Mouse (Mus musculus) forebrain, postnatal 0 days (tissue): ENCODE data around the gene Gm10842. TPM values are rescaled to one million over a fixed set of nuclear protein-coding genes. Genes with fewer than 3 reads are reported as not detected.
"Not testable (repeated sequence)": the region's sequence is repeated elsewhere in the genome, so short reads cannot be mapped to it uniquely, and the experiment has no call there.

Experiments
- ATAC-seq: fragments of 200-750 bp; cut with Nextera tagmentation; 2 replicates; pipeline ENCODE4 v1.8.0; 2017; ENCODE audit warnings: mild to moderate bottlenecking, moderate library complexity
- DNase-seq: peaks from one replicate; pipeline ENCODE4 v3.0.0-alpha.2; 2015
- H3K27ac ChIP-seq: fragments of 300-500 bp; sonication (generic); 2 replicates; pipeline ENCODE4 v1.5.1; 2014; ENCODE audit warnings: low read depth, mild to moderate bottlenecking, antibody characterized with exemption, low read length, moderate library complexity, mixed read lengths
- H3K27me3 ChIP-seq: fragments of 300-500 bp; sonication (generic); 2 replicates; pipeline ENCODE4 v1.6.1; 2014; ENCODE audit warnings: mild to moderate bottlenecking, low read length, mixed read lengths; ENCODE audit not compliant: insufficient read depth
- H3K36me3 ChIP-seq: fragments of 300-500 bp; sonication (generic); 2 replicates; pipeline ENCODE4 v1.6.1; 2014; ENCODE audit warnings: mild to moderate bottlenecking, moderate library complexity; ENCODE audit not compliant: insufficient read depth
- H3K4me1 ChIP-seq: fragments of 300-500 bp; sonication (generic); 2 replicates; pipeline ENCODE4 v1.6.1; 2014; ENCODE audit warnings: antibody characterized with exemption; ENCODE audit not compliant: insufficient read depth
- H3K4me2 ChIP-seq: fragments of 300-500 bp; sonication (generic); 2 replicates; pipeline ENCODE4 v1.6.1; 2014; ENCODE audit warnings: low read depth, mild to moderate bottlenecking, moderate library complexity
- H3K4me3 ChIP-seq: fragments of 300-500 bp; sonication (generic); 2 replicates; pipeline ENCODE4 v1.5.1; 2014; ENCODE audit warnings: low read depth, low read length, mixed read lengths
- H3K9ac ChIP-seq: fragments of 300-500 bp; sonication (generic); 2 replicates; pipeline ENCODE4 v1.6.1; 2014; ENCODE audit warnings: mild to moderate bottlenecking
- H3K9me3 ChIP-seq: fragments of 300-500 bp; sonication (generic); 2 replicates; pipeline ENCODE4 v1.6.1; 2016; ENCODE audit warnings: low read length
- CTCF ChIP-seq: sonication (generic); IDR thresholded peaks from 2 replicates; pipeline ENCODE4 v1.5.1; 2016; ENCODE audit warnings: antibody characterized with exemption, control low read depth, low read depth
- WGBS: fragments of 180-500 bp; shearing (Covaris S2); extraction: QIAGEN DNeasy Blood & Tissue Kit; methylation state at CpG from one replicate; pipeline ENCODE4 v1.1.7; 2014; 5-methylcytosine and 5-hydroxymethylcytosine counted together
- polyA plus RNA-seq: library from polyadenylated mRNA; unstranded; fragments of >200 nt; fragmentation: Nextera tagmentation; extraction: Ambion mirVana; gene quantifications from 2 replicates; pipeline ENCODE4 v1.2.1, GENCODE M21; 2015
- total RNA-seq: library from RNA; depleted of rRNA; stranded (reverse); fragments of >200 nt; gene quantifications from 2 replicates; pipeline ENCODE4 v1.2.3, GENCODE M21; 2014; rRNA removed

Gm10842 gene
- total RNA-seq = not detected in 2 replicates
- polyA plus RNA-seq = not detected in 2 replicates

DNA sequence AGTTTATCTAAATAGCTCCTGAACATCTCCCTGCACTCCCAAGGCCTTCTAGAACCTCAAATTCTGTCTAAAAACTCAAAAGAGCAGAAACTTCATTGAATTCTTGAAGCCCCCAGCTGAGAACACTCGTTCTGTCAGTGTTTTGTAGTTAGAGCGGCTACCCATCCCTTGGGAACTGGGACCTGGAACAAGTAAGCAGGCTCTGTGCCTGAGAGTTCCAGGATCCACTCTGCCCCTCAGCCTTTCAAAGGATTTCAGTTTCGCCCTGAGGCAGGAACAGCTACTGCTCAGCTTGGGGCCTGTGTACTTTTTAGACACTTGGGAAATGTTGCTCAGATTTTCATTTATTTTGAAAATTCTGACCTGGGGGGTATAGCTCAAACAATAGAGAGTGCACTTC, at the start of gene Gm10842:
Gene Gm10842, plus strand, starts transcription at position 301 of the 400 bp plus-strand sequence.
- no peak for TF ChIP-seq CTCF
- ATAC-seq (no peak), DNase-seq (no peak)
- no peak within 1 kb of the TSS for H3K4me3 ChIP-seq
- H3K36me3 ChIP-seq = no peaks in the 10 kb centered on the region
- no peaks in the 10 kb centered on the region for H3K9me3 ChIP-seq
- WGBS = 76% methylated on average over 3 of the region's 3 CpGs
- no peak within 1 kb of the TSS for H3K27ac ChIP-seq
- no peaks in the 10 kb centered on the region for H3K4me1 ChIP-seq
- no peaks in the 10 kb centered on the region for H3K27me3 ChIP-seq
- H3K9ac ChIP-seq = no peak within 1 kb of the TSS
- no peak within 1 kb of the TSS for H3K4me2 ChIP-seq

DNA sequence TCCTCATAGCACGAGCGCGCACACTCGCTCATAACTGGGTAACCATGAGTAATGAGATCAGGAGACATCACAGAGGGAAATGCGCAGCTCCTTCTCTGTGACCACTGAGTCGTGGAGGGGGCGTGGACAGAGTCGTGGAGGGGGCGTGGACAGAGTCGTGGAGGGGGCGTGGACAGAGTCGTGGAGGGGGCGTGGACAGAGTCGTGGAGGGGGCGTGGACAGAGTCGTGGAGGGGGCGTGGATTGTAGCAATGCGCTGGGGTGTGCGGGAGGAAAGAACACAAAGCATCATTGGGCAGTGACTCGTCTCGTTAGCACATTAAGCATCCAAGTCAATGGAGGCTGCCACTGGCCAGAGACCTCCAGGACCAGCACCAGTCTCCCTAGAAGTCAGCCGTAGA, 34.2 kb upstream of the Gm10842 start:
- not testable (repeated sequence) for H3K4me3 ChIP-seq, H3K9ac ChIP-seq, H3K4me1 ChIP-seq, H3K9me3 ChIP-seq, H3K27me3 ChIP-seq, H3K27ac ChIP-seq, DNase-seq, ATAC-seq, H3K4me2 ChIP-seq, H3K36me3 ChIP-seq
- 78% methylated on average over 20 of the region's 22 CpGs for WGBS

DNA sequence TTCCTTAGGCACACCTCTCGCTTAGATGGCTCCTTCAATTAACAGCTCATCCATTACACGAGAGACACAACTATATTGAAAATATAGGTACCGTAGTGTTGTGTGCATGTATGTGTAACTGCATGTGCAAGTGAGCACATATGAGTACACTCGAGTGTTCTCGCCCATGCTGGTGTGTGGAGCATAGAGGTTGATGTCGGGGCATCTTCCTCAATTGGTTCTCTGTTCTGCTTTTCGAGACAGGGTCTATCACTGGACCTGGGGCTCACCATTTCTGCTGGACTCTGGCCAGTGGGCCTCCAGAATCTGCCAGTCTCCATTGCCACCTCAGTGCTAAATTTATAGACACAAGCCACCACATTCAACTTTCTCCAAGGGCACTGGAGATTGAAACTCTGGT, 28.9 kb upstream of the Gm10842 start:
- Histone ChIP-seq H3K4me1 (no peaks in the 10 kb centered on the region), H3K4me3 (no peak overlapping the region), H3K9me3 (no peaks in the 10 kb centered on the region), H3K27me3 (no peaks in the 10 kb centered on the region), H3K27ac (no peak overlapping the region), H3K4me2 (no peak overlapping the region), H3K36me3 (no peaks in the 10 kb centered on the region), H3K9ac (no peak overlapping the region)
- 88% methylated on average over 7 of the region's 7 CpGs for WGBS
- DNase-seq (no peak), ATAC-seq (no peak)
- no peak for TF ChIP-seq CTCF

DNA sequence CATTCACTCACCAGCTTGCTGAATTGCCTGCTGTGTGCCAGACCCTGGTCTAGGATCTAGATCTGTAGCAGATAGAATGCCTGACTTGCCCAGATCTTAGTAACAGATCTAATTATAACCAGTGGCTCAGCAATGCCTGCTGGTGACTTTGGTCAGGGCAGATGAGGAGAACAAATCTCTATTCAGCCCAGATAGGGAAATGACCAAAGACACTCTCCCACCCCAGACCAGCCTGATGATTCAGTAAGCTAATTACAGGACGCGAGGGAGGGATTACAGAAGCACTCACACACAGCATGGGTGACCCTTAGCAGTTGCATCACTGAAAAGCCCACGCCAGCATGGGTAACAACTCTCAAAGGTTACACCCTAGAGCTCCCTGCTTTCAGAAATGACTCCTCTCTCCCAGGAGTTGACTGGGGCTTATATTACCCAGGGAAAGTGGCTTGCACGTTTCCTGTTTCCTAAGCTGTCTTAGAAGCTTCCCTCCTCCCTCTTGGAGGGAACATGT, 26.1 kb upstream of the Gm10842 start:
- no peak for TF ChIP-seq CTCF
- no peaks in the 10 kb centered on the region for H3K4me1 ChIP-seq
- ATAC-seq = no peak
- no peak overlapping the region for H3K4me2 ChIP-seq
- H3K36me3 ChIP-seq = no peaks in the 10 kb centered on the region
- DNase-seq = no peak
- H3K4me3 ChIP-seq = no peak overlapping the region
- no peak overlapping the region for H3K27ac ChIP-seq
- H3K27me3 ChIP-seq = no peaks in the 10 kb centered on the region
- H3K9me3 ChIP-seq = no peaks in the 10 kb centered on the region
- 19% methylated on average over 4 of the region's 4 CpGs for WGBS
- no peak overlapping the region for H3K9ac ChIP-seq

DNA sequence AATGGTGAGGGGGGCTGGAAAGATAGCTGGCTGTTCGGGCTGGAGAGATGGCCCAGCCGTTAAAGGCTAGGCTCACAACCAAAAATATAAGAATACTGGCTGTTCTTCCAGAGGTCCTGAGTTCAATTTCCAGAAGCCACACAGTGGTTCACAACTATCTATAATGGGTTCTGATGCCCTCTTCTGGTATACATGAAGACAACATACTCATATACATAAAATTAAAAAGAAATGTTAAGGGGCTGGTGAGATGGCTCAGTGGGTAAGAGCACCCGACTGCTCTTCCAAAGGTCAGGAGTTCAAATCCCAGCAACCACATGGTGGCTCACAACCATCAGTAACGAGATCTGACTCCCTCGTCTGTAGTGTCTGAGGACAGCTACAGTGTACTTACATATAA, 24.9 kb upstream of the Gm10842 start:
- H3K9me3 ChIP-seq = not testable (repeated sequence)
- WGBS = 73% methylated on average over 5 of the region's 5 CpGs

DNA sequence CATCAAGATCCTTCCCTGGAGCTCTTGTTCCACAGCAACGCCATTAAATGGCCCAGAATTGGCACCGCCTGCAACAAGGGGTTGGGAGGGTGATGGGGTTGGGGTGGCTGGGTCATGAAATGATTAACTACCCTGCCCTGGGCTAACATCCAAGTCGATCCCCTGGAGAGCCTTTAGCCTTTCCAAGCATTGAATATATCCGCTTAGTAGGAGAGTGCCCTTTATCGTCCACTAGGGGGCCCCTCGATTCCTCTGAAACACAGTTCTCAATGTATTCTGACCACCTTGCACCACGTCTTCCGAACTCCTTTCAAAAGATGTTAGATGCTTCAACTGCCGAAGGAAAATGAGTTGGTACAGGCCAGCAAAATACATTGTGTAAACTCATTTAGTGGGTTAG, 22.7 kb upstream of the Gm10842 start:
- Histone ChIP-seq H3K36me3 (no peaks in the 10 kb centered on the region), H3K27me3 (no peaks in the 10 kb centered on the region), H3K9ac (no peak overlapping the region), H3K27ac (no peak overlapping the region), H3K9me3 (no peaks in the 10 kb centered on the region), H3K4me2 (no peak overlapping the region), H3K4me1 (peaks cover 10% of the 10 kb centered on the region; the same call in 1 of the 2 replicates), H3K4me3 (no peak overlapping the region)
- ATAC-seq (no peak), DNase-seq (peak; percentile 53)
- 2% methylated on average over 9 of the region's 9 CpGs for WGBS
- peak; percentile 68 for TF ChIP-seq CTCF

More for the DNA sequence above, 24.9 kb upstream of the Gm10842 start:
- not testable (repeated sequence) for H3K4me2 ChIP-seq, H3K27me3 ChIP-seq, H3K36me3 ChIP-seq, DNase-seq, ATAC-seq, H3K4me1 ChIP-seq, H3K9ac ChIP-seq, H3K27ac ChIP-seq, H3K4me3 ChIP-seq

DNA sequence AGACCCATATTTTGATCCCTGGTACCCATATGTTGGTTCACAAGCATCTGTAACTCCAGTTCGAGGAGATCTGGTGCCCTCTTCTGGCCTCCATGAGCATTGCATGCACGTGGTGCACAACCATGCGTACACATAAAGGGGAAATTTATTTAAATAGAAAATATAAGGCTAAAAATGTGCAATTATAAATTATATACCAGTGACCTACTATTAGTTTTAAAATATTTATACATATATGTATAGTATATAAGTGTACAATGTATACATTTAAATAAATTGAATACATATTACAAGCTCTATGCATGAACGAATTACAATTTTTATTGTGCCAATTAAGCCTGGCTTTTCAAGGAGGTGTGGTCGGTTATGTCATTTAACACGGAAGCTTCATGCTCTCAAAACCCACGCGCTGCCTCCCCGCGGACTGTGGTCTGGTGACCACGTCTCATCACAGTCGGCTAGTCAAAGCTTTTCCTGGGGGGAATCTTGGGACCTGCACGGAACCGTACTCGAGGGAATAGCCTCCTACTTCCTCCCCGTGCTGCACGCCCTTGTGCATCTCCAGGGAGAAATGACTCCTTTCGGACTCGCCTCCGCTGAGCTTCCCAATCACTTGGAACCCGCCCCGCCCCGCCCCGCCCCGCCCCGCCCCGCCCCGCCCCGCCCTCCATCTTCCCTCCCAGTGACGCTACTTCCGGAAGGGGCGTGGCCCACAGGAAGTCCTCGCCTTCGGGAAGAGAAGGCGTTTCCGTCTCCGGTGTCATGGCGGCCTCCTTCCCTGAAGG, 20.8 kb upstream of the Gm10842 start, which contains the start of gene Mettl2:
Gene Mettl2, plus strand, starts transcription at position 691 of the 785 bp plus-strand sequence.
- Histone ChIP-seq H3K9me3 (no peaks in the 10 kb centered on the region), H3K4me2 (peak within 1 kb of the TSS; percentile 89), H3K4me3 (peak within 1 kb of the TSS; percentile 94), H3K27ac (peak within 1 kb of the TSS; percentile 84), H3K4me1 (peaks cover 10% of the 10 kb centered on the region; the same call in 1 of the 2 replicates), H3K9ac (peak within 1 kb of the TSS; percentile 69), H3K36me3 (peaks cover 11% of the 10 kb centered on the region; the same call in 1 of the 2 replicates), H3K27me3 (no peaks in the 10 kb centered on the region)
- peak; percentile 93 for DNase-seq
- peak; percentile 96 for ATAC-seq
- TF ChIP-seq CTCF = peak; percentile 86
- WGBS = 2% methylated on average over 23 of the region's 38 CpGs
